8 mouse cellular contexts compared by ENCODE assay signal in genomic region chr8:126138645-126139545, GRCm38 (mm10).
A peak's percentile ranks its signal among the peaks of the same experiment; 100 is the strongest.
DNase-seq lines count a peak whose midpoint lies in the region; ATAC-seq lines count a peak whose summit lies in the region.

No protein-coding gene starts in this region.

- under 1% methylated on average over 85 of the region's 95 CpGs for WGBS in forebrain, embryonic 14.5 days
- WGBS in kidney, embryonic 16.5 days = under 1% methylated on average over 91 of the region's 95 CpGs

- ATAC-seq in cerebellum, adult (ENCODE audit: insufficient number of reproducible peaks, low FRiP score, low TSS enrichment) = peak; percentile 62
- peak; percentile 50; the same call in 1 of the 2 replicates for ATAC-seq in forebrain, embryonic 14.5 days
- peak; percentile 71 for ATAC-seq in kidney, embryonic 16.5 days (ENCODE audit: low FRiP score, low TSS enrichment)
- ATAC-seq in monocyte, adult 5-6 weeks (replicated peaks; ENCODE audit: insufficient number of reproducible peaks, low FRiP score, low TSS enrichment, poor library complexity, severe bottlenecking) = no peak

- H3K4me1 ChIP-seq in forebrain, embryonic 14.5 days (ENCODE audit: control insufficient read depth, insufficient read depth, low read length) = peaks cover 6% of the 10 kb centered on the region; the same call in 1 of the 2 replicates
- peaks cover 8% of the 10 kb centered on the region; the same call in 1 of the 2 replicates for H3K4me1 ChIP-seq in kidney, embryonic 16.5 days (ENCODE audit: insufficient read depth, low read length)

- peak overlapping the region; percentile 90 for H3K4me2 ChIP-seq in forebrain, embryonic 14.5 days (ENCODE audit: low read length)
- peak overlapping the region; percentile 98 for H3K4me2 ChIP-seq in kidney, embryonic 16.5 days (replicated peaks; ENCODE audit: low read depth, low read length)

- H3K9me3 ChIP-seq in forebrain, embryonic 14.5 days (replicated peaks; ENCODE audit: control insufficient read depth, low read length) = no peaks in the 10 kb centered on the region
- H3K9me3 ChIP-seq in kidney, embryonic 16.5 days (ENCODE audit: low read length) = no peaks in the 10 kb centered on the region

- H3K27me3 ChIP-seq in forebrain, embryonic 14.5 days (replicated peaks; ENCODE audit: control insufficient read depth, insufficient read depth, low read length) = peaks cover 25% of the 10 kb centered on the region
- H3K27me3 ChIP-seq in kidney, embryonic 16.5 days (ENCODE audit: insufficient read depth, low read length) = peaks cover 29% of the 10 kb centered on the region

- no peak overlapping the region for H3K27ac ChIP-seq in forebrain, embryonic 14.5 days (ENCODE audit: low read depth, low read length)
- no peak overlapping the region for H3K27ac ChIP-seq in kidney, embryonic 16.5 days (ENCODE audit: low read length)

- H3K36me3 ChIP-seq in forebrain, embryonic 14.5 days (ENCODE audit: control insufficient read depth, insufficient read depth, low read length) = no peaks in the 10 kb centered on the region
- no peaks in the 10 kb centered on the region for H3K36me3 ChIP-seq in kidney, embryonic 16.5 days (ENCODE audit: insufficient read depth, low read length)

- peak overlapping the region; percentile 50 for H3K4me3 ChIP-seq in forebrain, embryonic 14.5 days (ENCODE audit: low read depth, low read length)
- peak overlapping the region; percentile 57 for H3K4me3 ChIP-seq in kidney, embryonic 16.5 days (ENCODE audit: low read length)

- DNase-seq in layer of hippocampus, postnatal 10 days (ENCODE audit: low spot score in 2 of 2) = peak; percentile 24 to 50
- DNase-seq in layer of hippocampus, adult 9-11 months = no peak
- DNase-seq in forebrain, embryonic 14.5 days (ENCODE audit: low spot score) = peak; percentile 35
- peak; percentile 6 to 39 for DNase-seq in lung, postnatal 4 days
- DNase-seq in spleen, adult 12 weeks (ENCODE audit: low spot score) = no peak

- peak overlapping the region; percentile 61 for H3K9ac ChIP-seq in forebrain, embryonic 14.5 days (ENCODE audit: low read length)
- peak overlapping the region; percentile 59 for H3K9ac ChIP-seq in kidney, embryonic 16.5 days (replicated peaks; ENCODE audit: low read length)

Comparison
In these comparisons a context has a peak if more than half of its experiments do, and no peak if none do; other contexts are left out.
1. DNase-seq: peak in layer of hippocampus, postnatal 10 days (2 of 2), forebrain, embryonic 14.5 days (single experiment) and lung, postnatal 4 days (2 of 2); none in layer of hippocampus, adult 9-11 months (single experiment) and spleen, adult 12 weeks (single experiment).